Mouse (Mus musculus): ENCODE data around the gene Nt5dc2. TPM values are rescaled to one million over a fixed set of nuclear protein-coding genes. Genes with fewer than 3 reads are reported as not detected.

Nt5dc2 gene
- total and polyA plus RNA-seq, 3 experiments: 3.3 to 52.5 (median 4.0) TPM

DNA sequence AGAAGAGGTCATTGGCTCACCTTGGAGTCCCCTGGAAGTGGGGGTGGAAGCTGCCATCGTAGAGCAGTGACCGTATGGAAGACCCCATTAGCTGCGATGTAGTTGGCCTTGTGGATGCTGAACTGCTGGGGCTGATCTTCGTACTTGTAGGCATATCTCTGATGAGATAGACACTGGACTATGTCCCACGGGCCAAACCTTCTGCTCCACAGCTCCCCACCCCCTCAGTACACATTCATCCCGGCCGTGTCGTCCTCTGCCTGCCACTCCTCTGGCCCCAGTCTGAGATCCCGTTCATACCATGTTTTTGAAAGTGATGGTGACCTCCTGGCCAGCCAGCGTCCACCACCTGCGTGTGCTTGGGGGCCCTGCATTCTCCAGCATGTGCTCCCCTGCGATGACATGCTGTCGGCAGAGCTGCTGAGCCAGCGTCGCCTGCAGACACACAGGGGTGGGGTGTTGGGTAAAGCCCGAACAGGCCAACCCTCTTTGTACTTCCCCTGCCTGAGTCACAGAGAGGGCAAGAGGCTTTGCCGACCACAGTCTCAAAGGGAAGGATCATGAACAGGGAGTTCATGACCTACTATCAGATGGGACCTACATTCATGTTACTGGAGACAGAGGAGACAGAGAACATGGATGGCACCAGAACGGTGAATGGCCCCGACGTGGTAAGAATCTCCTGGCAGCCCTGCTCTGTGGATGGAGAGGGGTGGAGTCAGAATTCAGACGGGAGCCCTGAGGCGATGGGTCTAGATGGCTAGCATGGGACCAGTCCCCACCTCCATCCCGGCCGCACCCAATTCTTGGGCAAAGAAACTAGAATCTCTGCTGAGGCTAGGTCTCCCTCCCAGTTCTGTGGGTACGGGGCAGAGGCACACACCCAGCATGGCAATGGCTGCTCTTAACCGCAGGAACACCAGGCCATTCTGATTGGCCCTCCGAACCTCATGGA is 29.6 kb downstream of the Nt5dc2 start:
- Histone ChIP-seq H3K4me1 (ENCODE audit: control insufficient read depth in 1 of 2, insufficient read depth in 2 of 2) (peaks cover 20 to 53% of the 10 kb centered on the region in 2 experiments), H3K27ac (ENCODE audit: insufficient read depth, low read depth) (no peak overlapping the region), H3K27me3 (replicated peaks) (no peaks in the 10 kb centered on the region), H3K9me3 (replicated peaks; ENCODE audit: low read length) (no peaks in the 10 kb centered on the region), H3K4me3 (replicated peaks in 1 of 3; ENCODE audit: low read depth in 2 of 3, low read length in 2 of 3, poor library complexity in 1 of 3) (peak overlapping the region; percentile 28 to 49 (median 46)), H3K4me2 (ENCODE audit: insufficient read depth, low read depth, poor library complexity, severe bottlenecking) (peak overlapping the region; percentile 41), H3K9ac (ENCODE audit: insufficient read depth, low read depth) (no peak overlapping the region), H3K36me3 (replicated peaks in 1 of 2; ENCODE audit: control insufficient read depth in 1 of 2, insufficient read depth in 1 of 2, low read length in 1 of 2) (peaks cover 0 to 26% of the 10 kb centered on the region in 2 experiments), H3K79me2 (replicated peaks; ENCODE audit: control insufficient read depth, extremely low read depth, insufficient read depth, poor library complexity, severe bottlenecking) (no peaks in the 10 kb centered on the region)
- TF ChIP-seq MAX (IDR thresholded peaks at IDR 0.05; ENCODE audit: low read length): peak; percentile 45
- no peak for TF ChIP-seq ETS1 (conservative IDR thresholded peaks at IDR 0.05; ENCODE audit: low read depth, low read length)
- 0 out of 2 replicates have a peak, but pooled peaks have one; percentile 44 for TF ChIP-seq MXI1 (IDR thresholded peaks at IDR 0.05; ENCODE audit: low read depth, low read length)
- TF ChIP-seq BHLHE40 (IDR thresholded peaks at IDR 0.05; ENCODE audit: low read depth, low read length): peak; percentile 49
- no peak for TF ChIP-seq UBTF (IDR thresholded peaks at IDR 0.05; ENCODE audit: low read depth, low read length)
- dilution Hi-C loops (cut with MboI; ENCODE audit: extremely low pct_ligation_motif_present, extremely low pct_unique_long_range_greater_than_20kb, low sequenced_read_pairs) (no loop called here), in situ Hi-C loops (cut with MboI; ENCODE audit: low pct_ligation_motif_present, low pct_unique_long_range_greater_than_20kb, low sequenced_read_pairs) (no loop called here)
- peak; percentile 67 for DNase-seq (ENCODE audit: extremely low read depth)

GRCm38 (mm10) chr14:31161191-31161590 is 30.3 kb downstream of the Nt5dc2 start:
- Histone ChIP-seq H3K27me3 (replicated peaks) (no peaks in the 10 kb centered on the region), H3K9me3 (replicated peaks; ENCODE audit: low read length) (no peaks in the 10 kb centered on the region), H3K79me2 (replicated peaks; ENCODE audit: control insufficient read depth, extremely low read depth, insufficient read depth, poor library complexity, severe bottlenecking) (no peaks in the 10 kb centered on the region), H3K4me2 (ENCODE audit: insufficient read depth, low read depth, poor library complexity, severe bottlenecking) (no peak overlapping the region), H3K9ac (ENCODE audit: insufficient read depth, low read depth) (no peak overlapping the region), H3K27ac (ENCODE audit: insufficient read depth, low read depth) (no peak overlapping the region), H3K4me3 (replicated peaks in 1 of 3; ENCODE audit: low read depth in 2 of 3, low read length in 2 of 3, poor library complexity in 1 of 3) (no peak overlapping the region), H3K36me3 (replicated peaks in 1 of 2; ENCODE audit: control insufficient read depth in 1 of 2, insufficient read depth in 1 of 2, low read length in 1 of 2) (peaks cover 0 to 22% of the 10 kb centered on the region in 2 experiments), H3K4me1 (ENCODE audit: control insufficient read depth in 1 of 2, insufficient read depth in 2 of 2) (peaks cover 23 to 59% of the 10 kb centered on the region in 2 experiments)
- TF ChIP-seq NRF1 (IDR thresholded peaks at IDR 0.05; ENCODE audit: low read depth, low read length) (no peak), TBP (conservative IDR thresholded peaks at IDR 0.05; ENCODE audit: low read depth, low read length) (no peak), CHD2 (IDR thresholded peaks at IDR 0.05; ENCODE audit: low read length) (no peak), ZMIZ1 (IDR thresholded peaks at IDR 0.05; ENCODE audit: low read depth, low read length) (no peak), USF2 (conservative IDR thresholded peaks at IDR 0.05; ENCODE audit: low read depth, low read length) (no peak), MEF2A (IDR thresholded peaks at IDR 0.05; ENCODE audit: borderline replicate concordance, low read depth, low read length) (no peak), JUND (conservative IDR thresholded peaks at IDR 0.05; ENCODE audit: low read depth, low read length) (no peak), ZNF384 (IDR thresholded peaks at IDR 0.05; ENCODE audit: low read depth, low read length) (no peak), UBTF (IDR thresholded peaks at IDR 0.05; ENCODE audit: low read depth, low read length) (no peak)
- no peak for DNase-seq (ENCODE audit: extremely low read depth)
- dilution Hi-C loops (cut with MboI; ENCODE audit: extremely low pct_ligation_motif_present, extremely low pct_unique_long_range_greater_than_20kb, low sequenced_read_pairs) (no loop called here), in situ Hi-C loops (cut with MboI; ENCODE audit: low pct_ligation_motif_present, low pct_unique_long_range_greater_than_20kb, low sequenced_read_pairs) (no loop called here)

Data from CH12.LX (cell line).